Mouse (Mus musculus) myocyte (in vitro differentiated cells): ENCODE measurements around the gene Gpr62.

Experiments used
- E2F4 ChIP-seq: IDR thresholded peaks from one replicate; pipeline ENCODE4 v1.6.1; 2011; ENCODE audit warnings: mild to moderate bottlenecking, control low read depth, moderate library complexity; ENCODE audit not compliant: insufficient read depth
- MYOG ChIP-seq, 3 experiments: IDR thresholded peaks; one replicate each; pipeline ENCODE4 v1.6.1; 2011; ENCODE audit warnings: control low read depth in 2 of 3, low read depth in 2 of 3, mild to moderate bottlenecking in 2 of 3; ENCODE audit not compliant: insufficient read length in 2 of 3, control insufficient read depth in 1 of 3, insufficient read depth in 1 of 3
- POLR2A ChIP-seq: IDR thresholded peaks from one replicate; pipeline ENCODE4 v1.6.1; 2011; ENCODE audit warnings: low read depth, mild to moderate bottlenecking, control low read depth, moderate library complexity; ENCODE audit not compliant: insufficient read length

GRCm38 (mm10) chr9:106449947-106450346 lies 15.8 kb downstream of the Gpr62 start:
- TF ChIP-seq POLR2A (no peak), MYOG (IDR thresholded peaks at IDR 0.05; ENCODE audit: control insufficient read depth in 1 of 3, insufficient read depth in 1 of 3, insufficient read length in 2 of 3, low read depth in 2 of 3) (no peak), E2F4 (no peak)
